Mouse (Mus musculus) thymus, adult 18-20 months (tissue): ENCODE measurements around the gene Nhsl2.

ENCODE experiments used
- DNase-seq, 2 experiments: peaks; one replicate each; pipeline ENCODE4 v3.0.0; 2022; ENCODE audit warnings: mixed read lengths in 2 of 2

Gene Nhsl2

DNA sequence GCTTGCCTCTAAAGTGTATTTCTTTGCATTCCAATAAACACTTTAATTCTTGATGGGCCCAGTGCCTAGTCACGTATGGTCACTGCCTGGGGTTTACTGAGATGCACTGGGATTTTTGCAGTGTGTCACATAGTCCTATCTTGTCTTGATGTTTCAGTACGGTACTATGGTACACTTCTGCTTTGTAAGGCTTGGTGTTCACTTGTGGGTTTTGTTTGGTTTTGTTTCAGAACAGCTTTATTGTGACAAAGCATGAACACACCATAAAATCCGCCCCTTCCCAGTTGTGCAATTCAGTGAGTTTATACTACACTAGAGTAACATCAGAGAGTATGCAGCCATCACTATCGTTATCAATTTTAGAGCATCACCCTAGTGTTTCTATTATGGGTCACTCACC, 204.8 kb downstream of the Nhsl2 start:
- DNase-seq, result no peak

DNA sequence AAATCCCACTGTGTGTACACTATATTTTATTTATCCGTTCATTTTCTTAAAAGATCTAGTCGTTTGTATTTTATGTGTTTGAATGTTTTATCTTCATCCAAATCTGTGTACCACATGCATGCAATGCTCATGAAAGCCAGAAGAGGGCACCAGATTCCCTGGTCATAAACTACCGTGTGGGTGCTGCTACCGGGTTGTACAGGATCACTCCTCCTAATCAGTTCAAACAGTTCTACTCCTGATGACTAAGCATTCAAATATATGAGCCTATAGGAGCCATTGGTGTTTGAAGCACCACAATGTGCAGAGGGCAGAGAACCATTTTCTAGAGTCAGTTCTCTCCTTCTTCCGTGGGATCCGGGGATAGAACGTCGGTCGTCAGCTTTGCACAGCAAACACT, 210.3 kb downstream of the Nhsl2 start:
- no peak for DNase-seq

DNA sequence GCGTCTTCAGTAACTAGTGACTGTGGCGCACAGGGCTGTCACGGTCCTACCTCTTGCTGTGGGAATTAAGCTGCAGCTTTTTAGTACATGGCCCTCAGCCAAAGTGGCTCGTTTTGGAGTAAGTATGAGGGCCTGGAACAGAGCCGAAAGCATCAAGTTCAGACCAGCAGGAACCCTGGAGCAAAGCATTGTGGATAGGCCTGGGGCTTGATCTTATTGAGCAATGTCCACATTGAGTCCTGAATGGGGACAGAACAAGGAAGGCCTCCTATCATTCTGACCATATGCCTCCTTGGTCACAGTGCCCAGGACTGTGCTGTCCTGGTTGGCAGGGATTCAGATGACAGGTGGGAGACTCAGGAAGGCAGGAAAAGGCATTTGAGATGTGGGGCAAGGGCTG, 211.1 kb downstream of the Nhsl2 start:
- no peak for DNase-seq

DNA sequence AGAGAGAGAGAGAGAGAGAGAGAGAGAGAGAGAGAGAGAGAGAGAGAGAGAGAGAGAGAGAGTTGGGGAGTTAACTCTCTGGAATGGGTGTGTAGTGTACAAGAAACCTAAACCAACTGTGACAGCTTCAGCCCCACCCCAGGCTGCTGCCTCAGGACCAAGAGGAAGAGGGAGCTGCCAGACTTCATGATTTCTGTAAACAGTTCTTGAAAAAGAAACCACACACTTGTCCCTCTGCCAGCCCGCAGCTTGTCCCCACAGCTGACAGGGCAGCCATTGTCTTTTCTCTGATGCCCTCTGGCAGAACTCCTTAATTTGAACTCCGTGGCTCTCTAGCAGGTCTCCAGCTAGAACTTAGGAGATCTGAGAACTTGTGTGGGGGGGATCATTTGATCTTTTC, 211.7 kb downstream of the Nhsl2 start:
- no peak for DNase-seq

GRCm38 (mm10) chrX:102064062-102064461, 214.9 kb downstream of the Nhsl2 start:
- no peak for DNase-seq

- DNase-seq, result no peak
These were observed 216.1 kb downstream of the Nhsl2 start for GRCm38 (mm10) chrX:102065213-102065775.

- peak in 1 of 2 experiments; percentile 8 for DNase-seq
These were observed 216.9 kb downstream of the Nhsl2 start for GRCm38 (mm10) chrX:102066134-102066533.

- DNase-seq, result no peak
These were observed 217.9 kb downstream of the Nhsl2 start for GRCm38 (mm10) chrX:102067118-102067517.

DNA sequence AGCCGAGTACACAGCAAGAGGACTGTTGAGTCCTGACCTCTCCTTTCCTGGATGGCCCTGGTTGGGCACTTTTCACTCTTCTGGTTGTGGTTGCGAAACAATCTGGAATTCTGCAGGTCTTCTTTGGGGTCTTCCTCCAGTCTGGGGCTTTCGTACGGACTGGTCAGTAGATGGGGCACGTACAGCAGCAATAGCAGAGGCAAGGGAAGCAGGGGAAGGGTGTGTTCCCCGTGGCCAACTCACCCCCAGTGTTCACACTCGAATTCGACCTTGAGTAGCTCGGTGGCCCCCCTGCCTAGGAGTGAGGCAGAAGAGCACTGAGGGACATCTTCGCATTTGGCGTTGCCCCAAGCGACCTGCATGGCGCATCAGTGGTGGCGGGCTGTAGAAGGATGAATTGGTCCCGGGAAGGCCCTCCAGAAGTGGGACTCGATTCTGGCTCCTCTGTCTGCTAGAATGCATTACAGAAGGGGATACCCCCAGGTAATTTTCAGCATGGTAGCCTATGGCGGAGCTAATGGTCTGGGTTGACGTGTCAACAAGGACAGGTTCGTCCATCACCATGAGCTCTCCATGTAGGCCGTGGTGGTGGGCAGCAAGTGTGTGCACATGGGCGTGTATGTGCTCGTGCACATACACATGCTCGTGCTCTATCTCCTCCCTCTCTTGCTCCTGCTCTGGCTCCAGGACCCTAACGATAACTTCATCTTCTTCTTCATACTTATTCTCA, 219.8 kb downstream of the Nhsl2 start:
- no peak for DNase-seq

GRCm38 (mm10) chrX:102070591-102071471, 221.6 kb downstream of the Nhsl2 start, which contains the start of gene Rtl5:
Rtl5 (minus strand) TSS chrX:102071304.
- DNase-seq, result peak; percentile 65 to 68

GRCm38 (mm10) chrX:102071517-102071916, 222.3 kb downstream of the Nhsl2 start:
- DNase-seq, result no peak

DNA sequence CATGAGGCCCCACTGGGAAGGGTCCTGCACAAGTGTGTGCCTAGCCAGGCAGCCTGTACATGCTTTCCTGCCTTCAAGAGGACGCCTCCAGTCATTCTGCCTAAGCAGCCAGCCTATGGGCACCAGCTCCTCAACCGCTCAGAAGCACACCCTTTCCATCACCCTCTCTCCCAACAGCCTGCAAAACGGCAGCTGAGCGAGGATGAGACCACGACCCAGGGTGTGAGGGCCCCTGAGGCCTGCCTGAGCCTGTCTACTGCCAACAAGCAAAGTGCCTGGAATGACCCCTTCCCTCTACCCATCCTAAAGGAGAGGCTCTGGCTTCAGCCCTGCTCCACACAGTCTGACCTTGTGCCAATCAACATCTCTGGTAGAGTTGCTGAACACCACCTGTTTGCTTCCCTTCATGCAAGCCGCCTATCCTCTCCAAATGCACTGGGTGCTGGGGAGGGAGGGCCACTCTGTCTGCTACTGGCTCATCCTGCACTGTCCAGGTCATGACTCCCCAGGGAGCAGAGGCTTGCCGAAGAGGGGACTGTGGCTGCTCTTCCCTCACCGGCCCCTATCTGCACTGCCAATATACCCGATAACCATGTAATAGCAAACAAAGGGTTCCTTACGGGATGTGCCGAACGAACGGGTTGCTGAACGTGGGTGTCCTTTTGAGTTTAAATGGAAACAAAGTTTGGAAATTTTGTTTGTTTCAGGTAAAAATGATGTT, 224.6 kb downstream of the Nhsl2 start:
- no peak for DNase-seq

- DNase-seq, result no peak
These were observed 225.2 kb downstream of the Nhsl2 start for GRCm38 (mm10) chrX:102074435-102074834.

DNA sequence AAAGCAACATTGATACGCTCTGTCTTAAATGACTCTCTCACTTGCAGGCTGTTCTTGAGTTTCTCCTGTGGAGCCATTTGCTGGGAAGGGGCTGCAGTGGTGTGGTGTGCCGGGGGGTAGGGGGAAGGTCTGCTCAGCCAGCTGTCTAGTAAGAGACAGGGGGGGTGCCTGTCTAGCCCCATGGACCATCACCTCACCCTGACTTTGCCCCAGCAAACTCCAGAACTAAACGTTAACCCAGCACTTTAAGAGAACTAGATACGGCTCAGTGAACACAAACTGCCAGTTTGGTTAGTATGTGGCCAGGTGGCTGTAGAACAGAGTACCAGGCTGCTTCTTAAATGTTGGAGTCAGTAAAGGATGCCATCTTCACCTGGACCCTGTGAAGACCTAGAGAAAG, 226.0 kb downstream of the Nhsl2 start:
- no peak for DNase-seq

DNA sequence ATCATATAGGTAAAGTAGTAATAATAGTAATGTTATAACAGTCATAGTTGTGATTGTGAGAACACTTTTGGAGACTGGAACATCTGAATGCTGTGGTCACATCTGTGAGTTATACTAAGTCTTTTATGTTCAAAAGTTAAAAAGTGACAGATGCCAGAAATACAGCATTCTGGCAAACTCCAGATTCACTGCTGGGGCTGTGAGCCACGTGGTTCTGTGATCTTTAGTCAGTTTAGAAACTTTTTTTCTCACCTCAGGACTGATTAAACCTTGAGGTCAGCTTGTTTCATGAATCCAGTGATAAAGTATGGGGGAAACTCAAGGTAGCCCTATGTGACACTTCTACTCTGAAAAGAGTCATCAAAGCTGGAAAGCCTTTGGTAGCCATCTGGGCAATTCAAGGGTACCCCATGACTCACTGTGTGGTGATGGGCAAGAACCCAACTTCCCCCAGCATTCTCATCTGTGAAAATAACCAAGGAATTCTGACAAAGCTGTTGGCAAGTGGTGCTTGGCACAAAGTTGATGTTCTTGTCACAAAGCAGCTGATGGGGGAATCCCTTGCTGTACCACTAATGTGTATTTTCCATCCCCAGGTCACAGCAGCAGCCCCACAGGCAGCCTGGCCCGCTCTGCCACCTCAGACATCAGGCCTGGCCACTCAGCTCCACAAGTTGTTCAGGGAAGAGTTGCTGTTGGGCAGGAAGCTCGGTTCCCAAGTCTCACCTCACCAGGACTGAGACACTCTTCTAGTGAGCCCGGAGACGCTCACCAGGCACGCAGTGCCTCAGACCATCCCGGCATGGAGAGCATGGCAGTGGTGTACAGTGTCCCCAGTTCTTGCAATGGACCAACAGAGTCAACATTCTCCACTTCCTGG, 227.9 kb downstream of the Nhsl2 start:
- DNase-seq, result no peak

DNA sequence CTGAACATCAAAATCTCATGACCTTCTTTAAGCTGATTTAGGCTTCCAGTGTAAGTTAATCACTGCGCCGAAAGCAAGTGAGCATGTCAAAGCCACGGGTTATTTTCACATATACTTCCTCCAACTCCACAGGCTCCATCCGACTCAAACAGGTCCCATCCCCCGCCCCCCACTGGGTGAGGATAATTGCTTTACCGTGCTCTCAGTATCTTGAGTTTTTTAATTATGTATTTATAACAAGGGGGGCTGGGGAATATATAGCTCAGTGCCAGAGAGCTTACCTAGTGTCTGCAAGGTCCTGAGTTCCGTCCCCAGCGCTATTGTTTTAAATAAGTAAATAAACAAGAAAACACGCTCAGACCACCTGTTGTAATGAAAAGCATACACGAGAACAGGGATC, 231.9 kb downstream of the Nhsl2 start:
- DNase-seq, result no peak

DNA sequence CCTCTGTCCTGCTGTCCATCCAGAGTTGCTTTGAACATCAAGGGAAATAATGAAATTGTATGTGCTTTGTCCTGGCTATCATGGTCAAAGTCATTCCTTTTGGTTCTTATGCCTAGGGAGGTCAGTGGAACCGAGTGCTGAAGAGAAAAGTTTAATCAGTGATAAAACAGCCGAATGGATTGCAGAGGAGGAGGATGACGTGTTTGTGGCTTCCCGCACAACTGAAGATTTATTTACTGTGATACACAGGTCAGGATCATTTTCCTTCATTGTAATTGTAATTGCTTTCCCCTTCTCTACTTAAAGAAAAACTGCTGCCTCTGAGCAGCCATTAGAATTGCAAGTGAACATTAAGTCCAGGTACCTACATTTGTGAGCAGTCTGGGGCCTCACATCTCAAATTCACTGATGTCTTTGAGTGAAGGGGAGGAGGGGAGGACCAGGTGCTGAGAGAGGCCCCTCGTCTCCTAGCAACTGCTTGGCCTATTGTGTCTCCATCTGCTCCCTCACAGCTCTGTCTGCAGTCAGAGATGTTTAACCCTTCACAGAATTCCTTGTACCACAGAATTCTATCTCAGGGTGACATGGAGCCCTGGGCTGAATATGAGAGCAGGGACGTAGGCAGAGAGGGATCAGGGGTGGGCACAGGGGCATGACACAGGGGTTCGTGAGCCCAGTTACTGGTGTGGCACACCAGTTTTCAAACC, 232.5 kb downstream of the Nhsl2 start:
- no peak for DNase-seq

GRCm38 (mm10) chrX:102082340-102082739, 233.2 kb downstream of the Nhsl2 start:
- no peak for DNase-seq

- no peak for DNase-seq
These were observed 236.7 kb downstream of the Nhsl2 start for GRCm38 (mm10) chrX:102085798-102086443.

DNA sequence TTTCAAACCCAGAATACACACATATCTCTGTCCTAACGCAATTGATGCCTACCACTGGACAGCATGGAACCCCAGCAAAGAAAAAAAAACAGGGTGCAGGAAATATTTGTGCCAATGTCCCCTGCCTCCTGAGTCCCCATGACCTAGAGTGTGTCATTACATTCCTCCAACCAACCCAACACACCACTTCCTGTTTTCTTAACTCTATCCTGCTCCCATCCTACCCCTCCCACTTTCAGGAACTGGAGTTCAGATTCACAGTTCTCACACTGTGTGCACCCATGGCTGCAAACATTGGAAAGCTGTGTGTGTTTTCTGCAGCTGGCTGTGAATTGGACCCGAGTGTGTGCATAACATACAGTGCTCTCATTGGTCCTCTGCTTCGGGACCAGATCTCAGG, 241.4 kb downstream of the Nhsl2 start:
- DNase-seq, result no peak

DNA sequence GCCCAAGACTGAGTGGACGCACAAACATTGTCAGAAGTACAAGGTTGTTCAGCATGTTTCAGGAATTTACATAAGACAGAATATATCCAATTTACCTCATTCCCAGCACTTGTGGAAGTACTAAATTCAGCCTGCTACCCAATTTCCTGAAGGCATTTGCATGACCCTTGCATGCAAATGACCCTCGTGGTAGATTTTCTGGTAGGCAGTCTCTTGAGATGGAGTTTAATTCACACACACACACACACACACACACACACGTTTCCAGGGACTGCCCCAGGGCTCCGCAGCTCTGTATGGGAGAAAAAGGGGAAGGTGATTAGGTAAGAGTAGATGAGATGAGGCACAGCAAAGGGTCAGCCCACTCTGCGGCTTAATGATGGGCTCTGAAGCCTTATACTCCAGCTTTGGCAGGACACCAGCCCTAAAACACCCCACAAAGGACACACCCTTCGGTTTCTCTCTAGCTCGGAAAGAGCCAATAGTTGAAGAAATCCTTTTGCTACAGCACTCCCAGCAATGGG, 245.3 kb downstream of the Nhsl2 start:
- no peak for DNase-seq
